Mouse (Mus musculus): ENCODE results near the gene Syt17.

DNA sequence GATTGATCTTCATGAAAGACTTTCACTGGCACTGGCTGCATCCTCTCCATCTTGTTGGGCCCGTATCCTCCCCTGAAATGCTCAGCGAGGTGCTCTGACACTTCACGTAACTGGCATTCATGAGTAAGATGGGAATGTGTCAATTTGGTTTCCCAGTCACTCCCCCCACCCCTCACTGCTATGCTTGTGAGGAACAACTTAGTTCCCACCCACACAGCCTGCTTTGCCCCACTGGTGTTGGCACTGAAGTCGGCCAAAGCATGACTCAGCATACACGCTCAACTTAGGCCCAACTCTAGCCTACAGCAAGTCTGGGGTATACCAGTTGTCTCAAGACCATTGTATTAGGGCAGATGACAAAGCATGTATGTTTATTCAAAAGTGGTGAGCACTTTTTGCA is 76.7 kb downstream of the Syt17 start:
- no peak for TF ChIP-seq CTCF (IDR thresholded peaks at IDR 0.05; ENCODE audit: low read depth)
- TF ChIP-seq EP300 (IDR thresholded peaks at IDR 0.05; ENCODE audit: low read depth) = no peak
